Mouse (Mus musculus) lung, postnatal 0 days (tissue): Measurements from ENCODE around the gene Gm21750. TPM values are rescaled to one million over a fixed set of nuclear protein-coding genes. Genes with fewer than 3 reads are reported as not detected.

Experiments used
- ATAC-seq: fragments of 200-750 bp; cut with Nextera tagmentation; 2 replicates; pipeline ENCODE4 v1.8.0; 2017; ENCODE audit warnings: moderate library complexity
- DNase-seq: peaks from one replicate; pipeline ENCODE4 v3.0.0-alpha.2; 2016; ENCODE audit warnings: low spot score
- H3K27ac ChIP-seq: fragments of 300-500 bp; sonication (generic); 2 replicates; pipeline ENCODE4 v1.5.1; 2014; ENCODE audit warnings: antibody characterized with exemption, mild to moderate bottlenecking, low read length, mixed read lengths
- H3K27me3 ChIP-seq: fragments of 300-500 bp; sonication (generic); replicated peaks from 2 replicates; pipeline ENCODE4 v1.6.1; 2014; ENCODE audit warnings: low read length, mixed read lengths; ENCODE audit not compliant: insufficient read depth
- H3K36me3 ChIP-seq: fragments of 300-500 bp; sonication (generic); 2 replicates; pipeline ENCODE4 v1.6.1; 2014; ENCODE audit warnings: low read length, mixed read lengths; ENCODE audit not compliant: insufficient read depth
- H3K4me1 ChIP-seq: fragments of 300-500 bp; sonication (generic); 2 replicates; pipeline ENCODE4 v1.6.1; 2014; ENCODE audit warnings: antibody characterized with exemption, low read depth, low read length, mixed read lengths; ENCODE audit not compliant: insufficient read depth
- H3K4me2 ChIP-seq: fragments of 300-500 bp; sonication (generic); replicated peaks from 2 replicates; pipeline ENCODE4 v1.6.1; 2014; ENCODE audit warnings: low read depth, mild to moderate bottlenecking, low read length, moderate library complexity, mixed read lengths
- H3K4me3 ChIP-seq: fragments of 300-500 bp; sonication (generic); 2 replicates; pipeline ENCODE4 v1.5.1; 2014; ENCODE audit warnings: low read depth, low read length
- H3K9ac ChIP-seq: fragments of 300-500 bp; sonication (generic); replicated peaks from 2 replicates; pipeline ENCODE4 v1.6.1; 2014; ENCODE audit warnings: low read depth, mild to moderate bottlenecking
- H3K9me3 ChIP-seq: fragments of 300-500 bp; sonication (generic); 2 replicates; pipeline ENCODE4 v1.6.1; 2016; ENCODE audit warnings: low read length, mixed read lengths
- CTCF ChIP-seq: IDR thresholded peaks from 2 replicates; pipeline ENCODE4 v1.5.1; 2016; ENCODE audit warnings: antibody characterized with exemption, mild to moderate bottlenecking
- EP300 ChIP-seq: IDR thresholded peaks from 2 replicates; pipeline ENCODE4 v1.6.1; 2016; ENCODE audit warnings: antibody characterized with exemption, mild to moderate bottlenecking, control low read depth
- WGBS: fragments of 180-500 bp; shearing (Covaris S2); extraction: QIAGEN DNeasy Blood & Tissue Kit; methylation state at CpG from one replicate; pipeline ENCODE4 v1.1.7; 2014; 5-methylcytosine and 5-hydroxymethylcytosine counted together
- polyA plus RNA-seq: library from polyadenylated mRNA; unstranded; fragments of >200 nt; fragmentation: Nextera tagmentation; extraction: Ambion mirVana; gene quantifications from 2 replicates; pipeline ENCODE4 v1.2.1, GENCODE M21; 2015

Gm21750 gene
- polyA plus RNA-seq, 1 experiment from 2014 or later = not detected

- ATAC-seq (no peak), DNase-seq (no peak)
- H3K27me3 ChIP-seq = no peaks in the 10 kb centered on the region
- H3K36me3 ChIP-seq = no peaks in the 10 kb centered on the region
- H3K9me3 ChIP-seq = no peaks in the 10 kb centered on the region
- WGBS = 85% methylated on average over 3 of the region's 3 CpGs
- no peak overlapping the region for H3K4me2 ChIP-seq
- TF ChIP-seq CTCF = no peak
- no peak for TF ChIP-seq EP300
- no peaks in the 10 kb centered on the region for H3K4me1 ChIP-seq
- no peak overlapping the region for H3K9ac ChIP-seq
- no peak overlapping the region for H3K27ac ChIP-seq
- no peak overlapping the region for H3K4me3 ChIP-seq
These were observed 26.7 kb upstream of the Gm21750 start for GRCm38 (mm10) chr14:73634356-73634755.

GRCm38 (mm10) chr14:73637460-73637859 is 23.6 kb upstream of the Gm21750 start:
- no peak for TF ChIP-seq EP300
- TF ChIP-seq CTCF = peak; percentile 45

GRCm38 (mm10) chr14:73650179-73650578 is 10.8 kb upstream of the Gm21750 start:
- no peak overlapping the region for H3K27ac ChIP-seq
- H3K4me1 ChIP-seq = no peaks in the 10 kb centered on the region
- H3K9me3 ChIP-seq = no peaks in the 10 kb centered on the region
- no peak overlapping the region for H3K4me2 ChIP-seq
- no peak overlapping the region for H3K9ac ChIP-seq
- H3K36me3 ChIP-seq = no peaks in the 10 kb centered on the region
- DNase-seq (no peak), ATAC-seq (no peak)
- WGBS = 81% methylated on average over 4 of the region's 4 CpGs
- H3K27me3 ChIP-seq = no peaks in the 10 kb centered on the region
- no peak overlapping the region for H3K4me3 ChIP-seq
- TF ChIP-seq CTCF (no peak), EP300 (no peak)

More at GRCm38 (mm10) chr14:73637460-73637859, 23.6 kb upstream of the Gm21750 start:
- H3K27ac ChIP-seq = no peak overlapping the region
- no peak overlapping the region for H3K9ac ChIP-seq
- H3K4me2 ChIP-seq = no peak overlapping the region
- DNase-seq (peak; percentile 5), ATAC-seq (no peak)
- H3K36me3 ChIP-seq = no peaks in the 10 kb centered on the region
- H3K27me3 ChIP-seq = no peaks in the 10 kb centered on the region
- H3K4me3 ChIP-seq = no peak overlapping the region
- no peaks in the 10 kb centered on the region for H3K9me3 ChIP-seq
- H3K4me1 ChIP-seq = no peaks in the 10 kb centered on the region

- H3K9ac ChIP-seq = no peak overlapping the region
- no peaks in the 10 kb centered on the region for H3K36me3 ChIP-seq
- H3K9me3 ChIP-seq = no peaks in the 10 kb centered on the region
- H3K27ac ChIP-seq = no peak overlapping the region
- WGBS = 56% methylated on average over 2 of the region's 2 CpGs
- no peak overlapping the region for H3K4me3 ChIP-seq
- ATAC-seq (no peak), DNase-seq (no peak)
- no peak overlapping the region for H3K4me2 ChIP-seq
- no peak for TF ChIP-seq CTCF
- no peaks in the 10 kb centered on the region for H3K4me1 ChIP-seq
- no peaks in the 10 kb centered on the region for H3K27me3 ChIP-seq
These were observed 9.1 kb downstream of the Gm21750 start for GRCm38 (mm10) chr14:73670091-73670490.

- Histone ChIP-seq H3K9ac (no peak overlapping the region), H3K4me3 (no peak overlapping the region), H3K4me2 (no peak overlapping the region), H3K9me3 (no peaks in the 10 kb centered on the region; the same call in 1 of the 2 replicates), H3K36me3 (no peaks in the 10 kb centered on the region), H3K27me3 (no peaks in the 10 kb centered on the region), H3K4me1 (no peaks in the 10 kb centered on the region), H3K27ac (no peak overlapping the region)
- whole genome bisulfite sequencing = 18% methylated on average over 4 of the region's 4 CpGs
- TF ChIP-seq EP300 (no peak), CTCF (no peak)
- DNase-seq = peak; percentile 28
- no peak for ATAC-seq
These were observed 26.7 kb downstream of the Gm21750 start for GRCm38 (mm10) chr14:73687726-73688125.

- WGBS = 76% methylated on average over 2 of the region's 2 CpGs
- Histone ChIP-seq H3K9me3 (no peaks in the 10 kb centered on the region; the same call in 1 of the 2 replicates), H3K27ac (no peak overlapping the region), H3K4me1 (no peaks in the 10 kb centered on the region), H3K36me3 (no peaks in the 10 kb centered on the region), H3K4me3 (no peak overlapping the region), H3K27me3 (no peaks in the 10 kb centered on the region), H3K4me2 (no peak overlapping the region), H3K9ac (no peak overlapping the region)
- ATAC-seq (no peak), DNase-seq (no peak)
- TF ChIP-seq EP300 (no peak), CTCF (no peak)
These were observed 27.4 kb downstream of the Gm21750 start for GRCm38 (mm10) chr14:73688427-73688826.

- 27% methylated on average over 1 of the region's 1 CpGs for WGBS
- no peak overlapping the region for H3K4me3 ChIP-seq
- no peak overlapping the region for H3K27ac ChIP-seq
- no peaks in the 10 kb centered on the region for H3K27me3 ChIP-seq
- no peaks in the 10 kb centered on the region for H3K36me3 ChIP-seq
- H3K4me2 ChIP-seq = no peak overlapping the region
- ATAC-seq (no peak), DNase-seq (peak; percentile 70)
- H3K9ac ChIP-seq = no peak overlapping the region
- no peaks in the 10 kb centered on the region for H3K4me1 ChIP-seq
- TF ChIP-seq EP300 (no peak), CTCF (peak; percentile 78)
- no peaks in the 10 kb centered on the region for H3K9me3 ChIP-seq
These were observed 39.2 kb downstream of the Gm21750 start for GRCm38 (mm10) chr14:73700256-73700655.
